11 mouse cellular contexts compared by ENCODE assay signal in the genomic region with DNA sequence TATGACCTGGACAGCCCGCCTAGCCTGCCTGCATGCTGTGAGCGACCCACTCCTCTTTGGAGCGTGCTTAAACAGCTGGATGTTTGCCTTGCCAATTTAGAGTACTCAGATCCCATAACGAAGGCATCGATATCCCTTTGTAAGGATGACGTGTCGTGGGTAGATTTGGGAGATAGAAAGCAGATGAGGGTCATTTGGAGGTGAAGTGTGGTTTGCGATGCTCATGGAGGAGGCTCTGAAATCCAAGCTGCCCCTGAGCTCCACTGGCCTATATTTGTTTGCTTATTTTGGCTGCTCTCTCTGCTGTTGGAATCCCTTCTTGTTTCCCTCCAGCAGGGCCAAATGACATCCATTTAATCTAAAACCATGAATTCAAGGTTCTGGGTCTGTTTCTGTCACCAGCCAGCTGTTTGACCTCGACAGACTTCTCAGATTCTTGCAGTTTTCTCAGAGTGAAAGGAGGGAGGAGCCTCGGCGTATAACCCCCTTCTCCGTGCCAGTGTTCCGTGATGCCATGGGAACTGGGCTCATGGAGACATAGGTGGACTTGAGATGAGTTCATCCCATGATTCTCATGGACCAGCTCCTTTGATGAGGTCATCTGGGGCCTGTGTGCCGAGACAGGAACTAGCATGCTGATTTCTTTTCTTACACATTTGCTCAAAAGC.
DNase-seq lines count a peak whose midpoint lies in the region; ATAC-seq lines count a peak whose summit lies in the region.
"Had no signal": no experiment of that assay in that cellular context is flagged by ENCODE, and none has a peak within 500 bp of the region (broad histone marks: within the 10 kb centered on the region; RNA-seq: fewer than 3 reads in every experiment).

No protein-coding gene starts in this region.

- H3K9me3 ChIP-seq in limb, embryonic 15.5 days: no peaks in the 10 kb centered on the region
- H3K9me3 ChIP-seq: hindbrain, embryonic 15.5 days had no signal

- peak overlapping the region; percentile 76 for H3K27ac ChIP-seq in limb, embryonic 15.5 days
- H3K27ac ChIP-seq: hindbrain, embryonic 15.5 days; liver, embryonic 14.5 days had no signal

- H3K4me3 ChIP-seq in limb, embryonic 15.5 days: no peak overlapping the region
- H3K4me3 ChIP-seq: hindbrain, embryonic 15.5 days had no signal

- peak; percentile 61 for ATAC-seq in limb, embryonic 15.5 days (ENCODE audit: insufficient number of reproducible peaks, low FRiP score, low TSS enrichment, low read depth)

- H3K4me2 ChIP-seq in limb, embryonic 15.5 days: no peak overlapping the region
- H3K4me2 ChIP-seq: hindbrain, embryonic 15.5 days had no signal

- H3K36me3 ChIP-seq in limb, embryonic 15.5 days: no peaks in the 10 kb centered on the region
- H3K36me3 ChIP-seq: hindbrain, embryonic 15.5 days had no signal

- 27% methylated on average over 14 of the region's 14 CpGs for WGBS in limb, embryonic 15.5 days

- no peak overlapping the region for H3K9ac ChIP-seq in limb, embryonic 15.5 days
- H3K9ac ChIP-seq: hindbrain, embryonic 15.5 days; liver, embryonic 14.5 days had no signal

- H3K4me1 ChIP-seq in limb, embryonic 15.5 days: peaks cover 41% of the 10 kb centered on the region

- H3K27me3 ChIP-seq in limb, embryonic 15.5 days: no peaks in the 10 kb centered on the region; the same call in 1 of the 2 replicates
- H3K27me3 ChIP-seq: hindbrain, embryonic 15.5 days had no signal

- DNase-seq in gastrocnemius, adult 18-20 months (ENCODE audit: low spot score): peak; percentile 61
- DNase-seq in gastrocnemius, postnatal 10 days: no peak
- peak; percentile 36 for DNase-seq in embryo, embryonic 10.5 days (ENCODE audit: low spot score)
- DNase-seq in heart, postnatal 4 days: peak; percentile 47
- DNase-seq in urinary bladder, adult 2 months (ENCODE audit: low spot score): no peak
- DNase-seq in urinary bladder, postnatal 36 days (ENCODE audit: low spot score in 2 of 2): no peak
- no peak for DNase-seq in right cerebral cortex, adult 18-20 months
- DNase-seq: thymus, postnatal 4 days had no signal

Comparison
In these comparisons a context has a peak if more than half of its experiments do, and no peak if none do; other contexts are left out.
1. DNase-seq: peak in gastrocnemius, adult 18-20 months (single experiment), embryo, embryonic 10.5 days (single experiment) and heart, postnatal 4 days (single experiment); none in gastrocnemius, postnatal 10 days (single experiment), urinary bladder, adult 2 months (single experiment), urinary bladder, postnatal 36 days (0 of 2) and right cerebral cortex, adult 18-20 months (single experiment).